Mouse (Mus musculus) limb, embryonic 11.5 days (tissue): ENCODE results near the gene Stat6. TPM values are rescaled to one million over a fixed set of nuclear protein-coding genes. Genes with fewer than 3 reads are reported as not detected.

ENCODE experiments used
- polyA plus RNA-seq: library from polyadenylated mRNA; unstranded; fragments of >200 nt; fragmentation: Nextera tagmentation; extraction: Ambion mirVana; gene quantifications from 2 replicates; pipeline ENCODE4 v1.2.1, GENCODE M21; 2014

The Stat6 gene
- polyA plus RNA-seq, 1 experiment from 2014 or later, result 5.7 TPM

Other genes starting within 250 kb of the Stat6 start
- gene Stac3, start 141.3 kb upstream of the Stat6 start, polyA plus RNA-seq, result 0.21 and 0.34 TPM in 2 replicates
- gene Ndufa4l2, start 128.0 kb upstream of the Stat6 start, polyA plus RNA-seq, result 0.48 and 0.96 TPM in 2 replicates
- gene Shmt2, start 120.5 kb upstream of the Stat6 start, polyA plus RNA-seq, result 102 and 104 TPM in 2 replicates
- gene Nxph4, start 108.4 kb upstream of the Stat6 start, polyA plus RNA-seq, result 0.95 and 1.2 TPM in 2 replicates
- 57.6 and 63.2 TPM in 2 replicates for gene Lrp1, start 21.8 kb upstream of the Stat6 start, polyA plus RNA-seq
- 12.5 and 15.0 TPM in 2 replicates for gene Nemp1, start 23.9 kb downstream of the Stat6 start, polyA plus RNA-seq
- 12.7 and 13.1 TPM in 2 replicates for gene Nab2, start 25.6 kb downstream of the Stat6 start, polyA plus RNA-seq
- 0.40 and 0.61 TPM in 2 replicates for gene Myo1a, start 62.2 kb downstream of the Stat6 start, polyA plus RNA-seq
- 1.9 and 2.9 TPM in 2 replicates for gene Tac2, start 81.5 kb downstream of the Stat6 start, polyA plus RNA-seq
- gene Zbtb39, start 96.6 kb downstream of the Stat6 start, polyA plus RNA-seq, result 7.2 and 7.7 TPM in 2 replicates
- 0.27 and 0.33 TPM in 2 replicates for gene Gpr182, start 108.7 kb downstream of the Stat6 start, polyA plus RNA-seq
- gene Rdh1, start 116.7 kb downstream of the Stat6 start, polyA plus RNA-seq, result not detected in 2 replicates
- not detected in 2 replicates for gene Rdh16f1, start 116.8 kb downstream of the Stat6 start, polyA plus RNA-seq
- gene Rdh9, start 133.4 kb downstream of the Stat6 start, polyA plus RNA-seq, result 0.11 TPM in 1 of 2 replicates, not detected in the other
- not detected in 2 replicates for gene Rdh16, start 158.2 kb downstream of the Stat6 start, polyA plus RNA-seq
- gene Rdh19, start 206.9 kb downstream of the Stat6 start, polyA plus RNA-seq, result not detected in 2 replicates
- not detected in 2 replicates for gene Rdh16f2, start 223.5 kb downstream of the Stat6 start, polyA plus RNA-seq
- gene Rdh7, start 245.8 kb downstream of the Stat6 start, polyA plus RNA-seq, result not detected in 2 replicates